Mouse (Mus musculus) gastrocnemius, adult 8-10 months (tissue): ENCODE results near the gene Inip. TPM values are rescaled to one million over a fixed set of nuclear protein-coding genes. Genes with fewer than 3 reads are reported as not detected.
A peak's percentile ranks its signal among the peaks of the same experiment; 100 is the strongest.
"Not testable (repeated sequence)": the region's sequence is repeated elsewhere in the genome, so short reads cannot be mapped to it uniquely, and the experiment has no call there.

Experiments used
- DNase-seq, 2 experiments: peaks; one replicate each; pipeline ENCODE4 v3.0.0; 2022; ENCODE audit warnings: low spot score in 2 of 2
- total RNA-seq, 4 experiments: library from RNA; stranded (reverse); gene quantifications; 2 replicates each; pipeline ENCODE4 v1.2.4; 2022

Gene Inip
- total RNA-seq, 4 experiments from 2014 or later = 2.4 to 3.8 (median 3.0) TPM

GRCm38 (mm10) chr4:59808396-59808795 is 7.0 kb upstream of the Inip start:
- no peak for DNase-seq

GRCm38 (mm10) chr4:59807521-59807920 is 6.1 kb upstream of the Inip start:
- DNase-seq = no peak

- DNase-seq = no peak
Observed at GRCm38 (mm10) chr4:59806879-59807195, 5.4 kb upstream of the Inip start.

GRCm38 (mm10) chr4:59805968-59806878 is 4.8 kb upstream of the Inip start:
- DNase-seq = peak in 1 of 2 experiments; percentile 24

- DNase-seq = peak; percentile 84 to 85
Observed at GRCm38 (mm10) chr4:59805181-59805967, 4.0 kb upstream of the Inip start, which contains the start of gene Snx30. Gene Snx30 (plus strand): TSS chr4:59805840.

- DNase-seq = no peak
Observed at GRCm38 (mm10) chr4:59804754-59805153, 3.4 kb upstream of the Inip start.

GRCm38 (mm10) chr4:59803358-59803757 is 2.0 kb upstream of the Inip start:
- DNase-seq = no peak

GRCm38 (mm10) chr4:59802792-59803191 is 1.4 kb upstream of the Inip start:
- DNase-seq = no peak

- no peak for DNase-seq
Observed at GRCm38 (mm10) chr4:59802107-59802506, 718 bp upstream of the Inip start.

GRCm38 (mm10) chr4:59800181-59800580 is 1.2 kb downstream of the Inip start:
- no peak for DNase-seq

- DNase-seq = no peak
Observed at GRCm38 (mm10) chr4:59795788-59796455, 5.5 kb downstream of the Inip start.

- DNase-seq = no peak
Observed at GRCm38 (mm10) chr4:59794116-59794515, 7.3 kb downstream of the Inip start.

GRCm38 (mm10) chr4:59793626-59794025 is 7.8 kb downstream of the Inip start:
- DNase-seq = not testable (repeated sequence)

- no peak for DNase-seq
Observed at GRCm38 (mm10) chr4:59789015-59789414, 12.4 kb downstream of the Inip start.

GRCm38 (mm10) chr4:59787126-59787525 is 14.3 kb downstream of the Inip start:
- DNase-seq = no peak

GRCm38 (mm10) chr4:59786661-59787060 is 14.7 kb downstream of the Inip start:
- peak; percentile 48 to 50 for DNase-seq

GRCm38 (mm10) chr4:59785412-59785811 is 16.0 kb downstream of the Inip start:
- no peak for DNase-seq

- peak; percentile 87 to 92 for DNase-seq
Observed at GRCm38 (mm10) chr4:59783685-59784279, 17.6 kb downstream of the Inip start.

- DNase-seq = no peak
Observed at GRCm38 (mm10) chr4:59782853-59783684, 18.3 kb downstream of the Inip start.

- no peak for DNase-seq
Observed at GRCm38 (mm10) chr4:59780568-59780967, 20.8 kb downstream of the Inip start.
